Mouse (Mus musculus) midbrain, embryonic 14.5 days (tissue): ENCODE data around the gene Vmn2r94. TPM values are rescaled to one million over a fixed set of nuclear protein-coding genes. Genes with fewer than 3 reads are reported as not detected.

ENCODE experiments used
- ATAC-seq: fragments of 200-750 bp; cut with Nextera tagmentation; 2 replicates; pipeline ENCODE4 v1.8.0; 2017; ENCODE audit warnings: moderate number of reproducible peaks, moderate library complexity; ENCODE audit not compliant: low FRiP score, low TSS enrichment
- DNase-seq: peaks from one replicate; pipeline ENCODE4 v3.0.0-alpha.2; 2015
- H3K27ac ChIP-seq: fragments of 300-500 bp; sonication (generic); replicated peaks from 2 replicates; pipeline ENCODE4 v1.5.1; 2014; ENCODE audit warnings: mild to moderate bottlenecking, low read depth, low read length, moderate library complexity
- H3K27me3 ChIP-seq: fragments of 300-500 bp; sonication (generic); 2 replicates; pipeline ENCODE4 v1.6.1; 2014; ENCODE audit warnings: low read length, control low read depth, mixed read lengths; ENCODE audit not compliant: control insufficient read depth, insufficient read depth
- H3K36me3 ChIP-seq: fragments of 300-500 bp; sonication (generic); 2 replicates; pipeline ENCODE4 v1.6.1; 2014; ENCODE audit warnings: low read length, control low read depth; ENCODE audit not compliant: control insufficient read depth, insufficient read depth
- H3K4me1 ChIP-seq: fragments of 300-500 bp; sonication (generic); 2 replicates; pipeline ENCODE4 v1.6.1; 2014; ENCODE audit warnings: mild to moderate bottlenecking, antibody characterized with exemption, low read length, control low read depth; ENCODE audit not compliant: control insufficient read depth, insufficient read depth
- H3K4me2 ChIP-seq: fragments of 300-500 bp; sonication (generic); 2 replicates; pipeline ENCODE4 v1.6.1; 2014; ENCODE audit warnings: mild to moderate bottlenecking, low read length, moderate library complexity
- H3K4me3 ChIP-seq: fragments of 300-500 bp; sonication (generic); replicated peaks from 2 replicates; pipeline ENCODE4 v1.5.1; 2014; ENCODE audit warnings: low read depth, low read length
- H3K9ac ChIP-seq: fragments of 300-500 bp; sonication (generic); replicated peaks from 2 replicates; pipeline ENCODE4 v1.6.1; 2014; ENCODE audit warnings: mild to moderate bottlenecking, low read length, moderate library complexity
- H3K9me3 ChIP-seq: fragments of 300-500 bp; sonication (generic); 2 replicates; pipeline ENCODE4 v1.6.1; 2016; ENCODE audit warnings: low read length, control low read depth, mixed read lengths; ENCODE audit not compliant: control insufficient read depth
- WGBS: fragments of 180-500 bp; shearing (Covaris S2); extraction: QIAGEN DNeasy Blood & Tissue Kit; methylation state at CpG from one replicate; pipeline ENCODE4 v1.1.7; 2014; 5-methylcytosine and 5-hydroxymethylcytosine counted together
- polyA plus RNA-seq: library from polyadenylated mRNA; unstranded; fragments of >200 nt; fragmentation: Nextera tagmentation; extraction: Ambion mirVana; gene quantifications from 2 replicates; pipeline ENCODE4 v1.2.1, GENCODE M21; 2014

Gene Vmn2r94
- polyA plus RNA-seq = not detected in 2 replicates

DNA sequence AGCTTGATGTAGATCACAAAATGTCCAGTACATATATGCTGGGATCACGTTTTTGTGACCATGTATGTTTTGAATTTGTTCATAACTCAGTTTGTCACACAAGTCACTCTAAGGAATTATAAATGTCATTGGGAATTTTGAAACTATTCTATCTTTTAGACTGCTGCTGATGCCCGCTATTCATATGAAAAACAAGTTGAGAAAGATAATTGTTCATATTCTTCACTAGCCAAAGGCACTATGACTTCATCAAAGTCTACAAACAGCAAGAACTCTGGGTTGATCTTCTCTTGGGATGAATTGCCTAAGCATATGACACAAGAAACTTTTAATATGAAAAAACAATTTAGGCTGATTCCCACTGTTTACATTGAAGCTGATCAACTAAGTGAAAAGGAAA lies at the start of gene Vmn2r94:
Gene Vmn2r94, minus strand, starts transcription at position 101 of the 400 bp plus-strand sequence.
- Histone ChIP-seq H3K27me3 (no peaks in the 10 kb centered on the region), H3K36me3 (no peaks in the 10 kb centered on the region), H3K4me1 (no peaks in the 10 kb centered on the region), H3K4me2 (no peak within 1 kb of the TSS), H3K27ac (no peak within 1 kb of the TSS), H3K9me3 (peaks cover 6% of the 10 kb centered on the region; the same call in 1 of the 2 replicates), H3K9ac (no peak within 1 kb of the TSS), H3K4me3 (no peak within 1 kb of the TSS)
- WGBS = 65% methylated on average over 2 of the region's 2 CpGs
- ATAC-seq = no peak
- no peak for DNase-seq

DNA sequence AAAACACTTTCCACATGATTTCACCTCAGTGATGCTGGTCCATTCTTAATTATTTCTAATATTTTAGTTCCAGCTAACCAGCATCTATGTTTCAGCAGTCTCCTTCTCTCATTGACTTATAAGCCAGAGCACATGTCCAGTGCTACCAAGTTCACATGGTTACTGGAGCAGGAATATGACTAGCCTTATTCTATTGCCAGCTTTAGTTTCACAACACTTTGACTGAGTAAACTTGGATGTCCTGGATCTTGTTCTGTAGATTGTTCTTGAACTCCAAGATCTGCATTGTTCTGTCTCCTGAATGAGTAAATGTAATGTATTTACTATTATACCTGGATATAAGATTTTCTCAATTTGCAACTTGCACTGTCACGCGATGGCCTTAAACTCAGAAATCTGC lies 45.5 kb upstream of the Vmn2r94 start:
- Histone ChIP-seq H3K36me3 (no peaks in the 10 kb centered on the region), H3K9me3 (peaks cover 12% of the 10 kb centered on the region), H3K4me1 (no peaks in the 10 kb centered on the region), H3K27me3 (no peaks in the 10 kb centered on the region), H3K4me3 (no peak overlapping the region), H3K9ac (no peak overlapping the region), H3K4me2 (no peak overlapping the region), H3K27ac (no peak overlapping the region)
- DNase-seq (no peak), ATAC-seq (no peak)
- 94% methylated on average over 2 of the region's 2 CpGs for WGBS

DNA sequence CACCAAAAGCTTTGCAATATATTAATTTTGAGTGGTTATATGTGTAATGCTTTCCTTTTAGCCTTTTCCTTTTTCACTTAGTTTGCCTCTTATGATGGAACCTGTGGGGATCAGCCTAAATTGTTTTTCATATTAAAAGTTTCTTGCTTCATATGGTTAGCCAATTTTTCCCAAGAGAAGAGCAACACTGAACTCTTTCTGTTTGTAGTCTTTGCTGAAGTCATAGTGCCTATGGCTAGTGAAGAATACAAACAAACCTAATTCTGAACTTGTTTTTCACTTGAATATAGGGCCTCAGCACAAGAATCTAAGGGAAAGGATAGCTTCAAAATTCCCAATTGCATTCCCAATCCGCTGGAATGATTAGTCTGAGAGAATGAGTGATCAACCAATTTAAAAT lies 20.2 kb upstream of the Vmn2r94 start, which contains the start of gene Vmn2r93:
Gene Vmn2r93, plus strand, starts transcription at position 301 of the 400 bp plus-strand sequence.
- no peak within 1 kb of the TSS for H3K9ac ChIP-seq
- no peaks in the 10 kb centered on the region for H3K36me3 ChIP-seq
- DNase-seq = no peak
- no peak within 1 kb of the TSS for H3K4me3 ChIP-seq
- WGBS = 38% methylated on average over 1 of the region's 1 CpGs
- no peaks in the 10 kb centered on the region for H3K27me3 ChIP-seq
- no peak for ATAC-seq
- H3K4me2 ChIP-seq = no peak within 1 kb of the TSS
- H3K4me1 ChIP-seq = no peaks in the 10 kb centered on the region
- no peak within 1 kb of the TSS for H3K27ac ChIP-seq
- peaks cover 9% of the 10 kb centered on the region; the same call in 1 of the 2 replicates for H3K9me3 ChIP-seq

DNA sequence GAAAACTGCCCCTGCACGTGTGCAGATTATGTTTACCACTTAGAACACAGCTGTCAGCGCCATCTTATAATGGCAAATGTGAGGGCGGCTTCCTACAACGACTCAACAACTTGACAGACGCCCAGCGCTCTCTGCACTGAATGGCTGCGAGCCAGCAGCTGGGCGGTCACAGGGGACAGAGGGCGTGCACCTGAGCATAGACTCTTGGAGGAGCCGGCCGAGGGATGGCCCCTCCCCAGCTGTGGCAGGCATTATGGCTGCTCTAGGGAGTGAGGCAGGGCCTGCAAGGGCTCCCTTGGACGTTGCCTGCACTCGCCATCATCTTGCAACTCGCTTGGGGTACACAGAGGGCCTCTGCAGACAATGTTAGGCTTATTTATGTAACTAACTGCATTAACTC lies 40.6 kb downstream of the Vmn2r94 start:
- WGBS = 85% methylated on average over 14 of the region's 14 CpGs
- peaks cover 7% of the 10 kb centered on the region for H3K9me3 ChIP-seq

DNA sequence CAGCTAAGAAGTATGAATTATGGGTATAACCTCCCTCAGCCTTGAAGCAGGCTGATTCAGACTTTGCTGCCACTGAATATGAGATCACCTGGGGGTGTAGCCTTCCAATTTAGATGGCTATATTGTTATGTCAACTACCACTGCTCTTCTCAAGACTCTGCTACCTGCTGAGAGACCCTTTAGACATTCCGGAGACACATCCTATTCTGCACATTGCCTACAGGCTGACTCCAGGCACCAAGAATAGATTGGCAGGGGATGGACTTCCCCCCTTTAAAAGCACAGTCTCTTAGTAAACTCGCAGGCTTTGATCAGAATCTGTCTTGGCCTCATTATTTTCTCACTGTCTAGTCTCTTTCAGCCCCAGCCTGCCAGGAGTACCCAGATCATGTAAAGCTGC lies 45.6 kb downstream of the Vmn2r94 start:
- DNase-seq (no peak), ATAC-seq (no peak)
- peaks cover 7% of the 10 kb centered on the region for H3K9me3 ChIP-seq
- no peaks in the 10 kb centered on the region for H3K27me3 ChIP-seq
- no peaks in the 10 kb centered on the region for H3K4me1 ChIP-seq
- no peak overlapping the region for H3K9ac ChIP-seq
- H3K4me2 ChIP-seq = no peak overlapping the region
- no peak overlapping the region for H3K4me3 ChIP-seq
- H3K27ac ChIP-seq = no peak overlapping the region
- 84% methylated on average over 2 of the region's 2 CpGs for WGBS
- H3K36me3 ChIP-seq = no peaks in the 10 kb centered on the region

More for the DNA sequence above, 40.6 kb downstream of the Vmn2r94 start:
- H3K4me3 ChIP-seq = no peak overlapping the region
- H3K27ac ChIP-seq = no peak overlapping the region
- no peaks in the 10 kb centered on the region for H3K36me3 ChIP-seq
- no peaks in the 10 kb centered on the region for H3K27me3 ChIP-seq
- ATAC-seq (no peak; the same call in 1 of the 2 replicates), DNase-seq (no peak)
- H3K4me2 ChIP-seq = no peak overlapping the region
- no peaks in the 10 kb centered on the region for H3K4me1 ChIP-seq
- H3K9ac ChIP-seq = no peak overlapping the region

DNA sequence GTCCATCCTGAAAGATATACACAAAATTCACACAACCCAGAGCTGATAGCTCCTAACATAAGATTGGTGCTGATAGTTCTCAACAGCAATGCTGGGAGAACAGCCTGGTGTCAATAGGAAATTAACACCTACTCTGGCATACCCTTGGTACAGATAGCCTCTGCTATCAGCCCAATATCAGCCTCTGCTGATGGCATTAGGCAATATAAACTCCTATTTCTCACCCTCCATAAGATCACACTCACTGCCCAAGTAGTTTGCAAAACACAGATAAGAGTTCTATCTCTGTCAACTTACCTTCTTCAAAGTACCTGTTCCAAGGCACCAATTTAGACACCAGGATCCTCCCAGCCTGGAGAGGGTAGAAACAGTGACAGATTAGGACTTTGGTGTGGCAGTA lies 56.3 kb downstream of the Vmn2r94 start:
- Histone ChIP-seq H3K27me3 (no peaks in the 10 kb centered on the region), H3K9me3 (peaks cover 10% of the 10 kb centered on the region; the same call in 1 of the 2 replicates), H3K4me3 (no peak overlapping the region), H3K4me2 (no peak overlapping the region), H3K27ac (no peak overlapping the region), H3K9ac (no peak overlapping the region), H3K4me1 (no peaks in the 10 kb centered on the region), H3K36me3 (no peaks in the 10 kb centered on the region)
- no peak for ATAC-seq
- no peak for DNase-seq

Other genes with a start within 250 kb of the Vmn2r94 start
- not detected in 2 replicates for gene Vmn2r124, start 228.3 kb downstream of the Vmn2r94 start, polyA plus RNA-seq
- gene Vmn2r91, start 192.7 kb downstream of the Vmn2r94 start, polyA plus RNA-seq = not detected in 2 replicates
- gene Vmn2r92, start 125.9 kb downstream of the Vmn2r94 start, polyA plus RNA-seq = not detected in 2 replicates
- gene Vmn2r93, start 20.3 kb upstream of the Vmn2r94 start, polyA plus RNA-seq = not detected in 2 replicates
- gene Vmn2r95, start 146.3 kb upstream of the Vmn2r94 start, polyA plus RNA-seq = not detected in 2 replicates